Mouse (Mus musculus) C2C12 (cell line): ENCODE data around the gene St3gal3. TPM values are rescaled to one million over a fixed set of nuclear protein-coding genes. Genes with fewer than 3 reads are reported as not detected.

Experiments used
- H3K27me3 ChIP-seq: one replicate; pipeline ENCODE4 v1.6.1; 2011; ENCODE audit not compliant: control insufficient read depth, insufficient read depth, insufficient read length
- H3K36me3 ChIP-seq: one replicate; pipeline ENCODE4 v1.6.1; 2011; ENCODE audit not compliant: control insufficient read depth, insufficient read depth
- H3K4me3 ChIP-seq: one replicate; pipeline ENCODE4 v1.5.1; 2011; ENCODE audit warnings: mild to moderate bottlenecking, control low read depth; ENCODE audit not compliant: poor library complexity, insufficient read depth, severe bottlenecking
- H3K79me2 ChIP-seq: one replicate; pipeline ENCODE4 v1.6.1; 2011; ENCODE audit not compliant: control insufficient read depth, insufficient read depth
- H3K79me3 ChIP-seq: one replicate; pipeline ENCODE4 v1.6.1; 2011; ENCODE audit warnings: low read depth, control low read depth
- H3ac ChIP-seq: one replicate; pipeline ENCODE3; 2011; ENCODE audit warnings: low read depth; ENCODE audit not compliant: control insufficient read depth, insufficient read length
- CEBPB ChIP-seq: IDR thresholded peaks from one replicate; pipeline ENCODE4 v1.6.1; 2011; ENCODE audit warnings: low read depth, mild to moderate bottlenecking, control low read depth, moderate library complexity
- CTCF ChIP-seq: IDR thresholded peaks from one replicate; pipeline ENCODE4 v1.5.1; 2011; ENCODE audit not compliant: control insufficient read depth, insufficient read depth, insufficient read length
- FOSL1 ChIP-seq: IDR thresholded peaks from one replicate; pipeline ENCODE4 v1.8.0; 2011; ENCODE audit warnings: mild to moderate bottlenecking, low read length; ENCODE audit not compliant: poor library complexity, insufficient read depth, severe bottlenecking
- MAX ChIP-seq: IDR thresholded peaks from one replicate; pipeline ENCODE4 v1.6.1; 2011; ENCODE audit warnings: mild to moderate bottlenecking, control low read depth
- MYOD1 ChIP-seq: IDR thresholded peaks from one replicate; pipeline ENCODE4 v1.6.1; 2011; ENCODE audit warnings: low read depth; ENCODE audit not compliant: control insufficient read depth, insufficient read length
- MYOG ChIP-seq: IDR thresholded peaks from one replicate; pipeline ENCODE4 v1.6.1; 2011; ENCODE audit not compliant: control insufficient read depth, insufficient read length; ENCODE audit errors: extremely low read depth
- USF1 ChIP-seq: IDR thresholded peaks from one replicate; pipeline ENCODE4 v1.6.1; 2011; ENCODE audit warnings: low read depth, mild to moderate bottlenecking, control low read depth, moderate library complexity
- polyA plus RNA-seq: library from polyadenylated mRNA; unstranded; fragments of >200 nt; fragmentation: generic; extraction: Trizol; gene quantifications from one replicate; pipeline ENCODE4 v1.2.1, GENCODE M21; 2012; ENCODE audit warnings: missing spikeins

Gene St3gal3
- polyA plus RNA-seq, 1 experiment = 20.4 TPM

DNA sequence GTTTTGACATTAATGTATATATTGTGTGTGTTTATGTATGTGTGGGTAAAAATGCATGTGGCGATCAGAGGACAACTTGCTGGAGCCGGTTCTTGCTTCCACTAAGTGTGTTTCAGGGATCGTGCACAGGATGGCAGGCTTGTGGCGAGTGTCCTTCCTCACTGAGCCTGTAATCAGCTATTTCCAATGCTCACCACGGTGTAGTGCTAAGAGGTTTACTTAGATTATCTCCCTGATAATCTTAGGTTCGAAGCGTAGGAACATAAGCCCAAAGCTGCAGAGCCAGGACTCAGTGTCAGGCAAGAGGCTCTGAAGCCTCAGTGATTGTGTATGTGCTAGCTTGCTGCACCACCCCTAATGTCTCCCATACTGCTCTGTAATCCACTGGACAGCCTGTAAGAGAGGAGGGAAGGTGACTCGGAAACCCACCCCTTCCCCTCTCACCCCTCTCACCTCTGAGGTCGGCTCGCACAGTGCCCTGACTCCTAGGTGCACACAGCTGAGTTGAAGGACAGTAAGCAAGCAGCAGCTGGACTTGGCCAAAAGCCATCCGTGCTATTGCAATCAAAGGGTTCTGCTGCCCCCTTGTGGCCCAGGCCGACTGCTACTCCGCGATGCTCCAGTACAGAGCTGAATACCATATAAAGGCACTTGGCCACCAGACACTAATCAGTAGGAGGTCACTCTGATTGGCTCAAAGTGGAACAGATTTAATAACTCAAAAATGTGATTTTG lies 51.3 kb downstream of the St3gal3 start:
- Histone ChIP-seq H3K79me3 (no peaks in the 10 kb centered on the region), H3K36me3 (no peaks in the 10 kb centered on the region), H3K79me2 (no peaks in the 10 kb centered on the region), H3K27me3 (no peaks in the 10 kb centered on the region), H3K4me3 (no peak overlapping the region), H3ac (peak overlapping the region; percentile 18)
- peak; percentile 95 for TF ChIP-seq CTCF
- TF ChIP-seq MAX = no peak

DNA sequence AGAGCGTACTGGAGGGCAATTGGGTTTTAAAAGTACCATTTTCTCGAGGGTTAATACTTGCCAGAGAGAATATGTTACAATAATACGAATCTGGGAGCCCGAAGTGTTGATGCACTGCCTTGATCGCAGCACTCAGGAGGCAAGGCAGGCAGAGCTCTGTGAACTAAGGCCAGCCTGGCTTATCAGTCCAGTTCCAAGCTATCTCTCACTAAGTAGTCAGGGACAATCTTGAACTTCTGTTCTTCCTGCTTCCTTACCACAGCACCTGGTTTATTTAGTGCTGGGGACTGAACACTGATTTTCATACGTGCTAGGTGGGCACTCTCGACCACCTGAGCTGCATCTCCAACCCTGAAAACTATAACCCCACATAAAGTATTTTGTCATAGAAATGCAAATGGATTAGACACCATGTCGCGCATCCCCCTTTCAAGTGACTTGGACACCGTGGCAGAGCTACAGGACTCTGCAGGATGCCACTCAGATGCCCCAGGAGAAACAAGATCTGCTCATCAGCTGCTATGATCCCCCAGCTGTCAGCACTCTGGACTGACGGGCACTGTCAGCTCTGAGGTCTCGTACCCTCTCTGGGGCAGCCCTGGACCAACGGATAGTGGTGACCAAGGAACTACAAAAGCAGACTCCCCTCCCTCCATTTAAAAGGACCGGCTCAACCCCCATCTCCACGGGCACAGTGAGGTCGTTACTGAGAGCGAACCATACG lies 52.9 kb downstream of the St3gal3 start:
- no peaks in the 10 kb centered on the region for H3K79me2 ChIP-seq
- no peaks in the 10 kb centered on the region for H3K27me3 ChIP-seq
- no peak overlapping the region for H3K4me3 ChIP-seq
- H3K36me3 ChIP-seq = no peaks in the 10 kb centered on the region
- TF ChIP-seq CTCF (no peak), FOSL1 (no peak), MAX (no peak), MYOG (no peak), USF1 (no peak)
- no peaks in the 10 kb centered on the region for H3K79me3 ChIP-seq
- H3ac ChIP-seq = no peak overlapping the region

GRCm38 (mm10) chr4:118080481-118080880 lies 54.2 kb downstream of the St3gal3 start:
- Histone ChIP-seq H3K27me3 (no peaks in the 10 kb centered on the region), H3K79me2 (no peaks in the 10 kb centered on the region), H3K36me3 (no peaks in the 10 kb centered on the region), H3K79me3 (no peaks in the 10 kb centered on the region), H3K4me3 (no peak overlapping the region), H3ac (no peak overlapping the region)
- TF ChIP-seq MYOD1 (no peak), MYOG (no peak), CEBPB (no peak), FOSL1 (no peak), USF1 (no peak), CTCF (no peak), MAX (no peak)

GRCm38 (mm10) chr4:118079195-118079594 lies 55.5 kb downstream of the St3gal3 start:
- Histone ChIP-seq H3K36me3 (no peaks in the 10 kb centered on the region), H3ac (no peak overlapping the region), H3K27me3 (no peaks in the 10 kb centered on the region), H3K79me3 (no peaks in the 10 kb centered on the region), H3K4me3 (no peak overlapping the region), H3K79me2 (no peaks in the 10 kb centered on the region)
- TF ChIP-seq MAX = no peak
- no peak for TF ChIP-seq MYOG
- no peak for TF ChIP-seq CEBPB
- TF ChIP-seq MYOD1 = no peak
- TF ChIP-seq USF1 = no peak
- TF ChIP-seq FOSL1 = no peak
- TF ChIP-seq CTCF = no peak

DNA sequence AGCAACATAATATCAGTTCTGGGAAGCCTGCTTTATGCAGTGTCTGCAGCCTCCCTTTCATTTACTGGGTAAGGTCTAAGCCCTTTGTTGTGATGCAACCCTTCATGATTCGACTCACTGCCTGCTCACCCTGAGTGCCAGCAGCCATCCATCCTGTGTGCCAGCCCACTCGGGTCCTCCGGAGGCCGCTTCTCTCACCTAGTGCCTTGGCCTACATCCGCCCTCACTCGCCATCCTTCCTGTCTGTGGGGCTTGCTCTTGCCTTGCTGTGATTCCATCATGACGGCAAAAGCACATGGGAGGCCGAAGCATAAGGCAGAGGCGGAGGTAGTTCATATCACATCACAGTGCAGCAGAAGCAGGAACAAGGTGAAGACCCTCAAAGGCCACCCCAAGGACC lies 56.1 kb downstream of the St3gal3 start:
- no peak overlapping the region for H3ac ChIP-seq
- no peaks in the 10 kb centered on the region for H3K36me3 ChIP-seq

DNA sequence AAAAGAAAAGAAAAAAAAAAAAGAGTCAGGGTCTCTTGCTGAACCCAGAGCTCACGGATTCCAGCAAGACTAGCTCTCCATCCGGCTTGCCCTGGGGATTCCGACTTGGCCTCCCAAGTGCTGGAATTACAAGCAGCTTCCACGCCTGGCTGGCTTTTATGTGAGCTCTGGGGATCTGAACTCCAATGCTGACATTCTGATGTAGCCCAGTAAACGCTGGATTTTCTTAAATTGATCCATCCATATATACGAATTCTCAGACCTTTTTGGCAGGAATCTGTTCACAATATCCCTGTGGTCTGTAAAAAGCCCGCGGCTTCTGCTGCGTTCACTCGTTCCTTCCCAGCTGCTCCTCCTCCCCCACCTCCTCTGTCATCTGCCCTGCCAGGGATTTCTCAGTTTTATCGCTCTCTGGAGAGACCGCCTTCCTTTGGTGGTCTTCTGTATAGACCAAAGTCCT lies 57.4 kb downstream of the St3gal3 start:
- TF ChIP-seq MYOG (no peak), FOSL1 (no peak), MYOD1 (no peak), CTCF (no peak), MAX (no peak)
- H3K36me3 ChIP-seq = no peaks in the 10 kb centered on the region
- H3K79me3 ChIP-seq = no peaks in the 10 kb centered on the region
- H3K79me2 ChIP-seq = no peaks in the 10 kb centered on the region
- H3K4me3 ChIP-seq = no peak overlapping the region
- no peak overlapping the region for H3ac ChIP-seq
- H3K27me3 ChIP-seq = no peaks in the 10 kb centered on the region

More for the DNA sequence above, 56.1 kb downstream of the St3gal3 start:
- no peaks in the 10 kb centered on the region for H3K79me3 ChIP-seq
- no peaks in the 10 kb centered on the region for H3K79me2 ChIP-seq
- H3K4me3 ChIP-seq = no peak overlapping the region
- no peaks in the 10 kb centered on the region for H3K27me3 ChIP-seq
- no peak for TF ChIP-seq CEBPB
- no peak for TF ChIP-seq USF1
- no peak for TF ChIP-seq MYOD1
- no peak for TF ChIP-seq MAX
- no peak for TF ChIP-seq CTCF
- TF ChIP-seq MYOG = no peak
- no peak for TF ChIP-seq FOSL1

- TF ChIP-seq MYOG (no peak), MAX (no peak), USF1 (no peak), MYOD1 (no peak), CTCF (no peak), FOSL1 (no peak), CEBPB (no peak)
- Histone ChIP-seq H3K4me3 (no peak overlapping the region), H3K79me3 (no peaks in the 10 kb centered on the region), H3K27me3 (no peaks in the 10 kb centered on the region), H3K79me2 (no peaks in the 10 kb centered on the region), H3K36me3 (no peaks in the 10 kb centered on the region), H3ac (no peak overlapping the region)
Measured at GRCm38 (mm10) chr4:118076648-118077047, 58.1 kb downstream of the St3gal3 start.
